Mouse (Mus musculus): Measurements from ENCODE around the gene Olfr1425. TPM values are rescaled to one million over a fixed set of nuclear protein-coding genes. Genes with fewer than 3 reads are reported as not detected.
"Not testable (repeated sequence)": the region's sequence is repeated elsewhere in the genome, so short reads cannot be mapped to it uniquely, and the experiment has no call there.

The Olfr1425 gene
- polyA plus RNA-seq, 1 experiment from 2014 or later, result not detected

GRCm38 (mm10) chr19:12067806-12068205 lies 9.7 kb downstream of the Olfr1425 start:
- ATAC-seq (replicated peaks; ENCODE audit: low FRiP score, low TSS enrichment, low read depth); H3K4me2 ChIP-seq (ENCODE audit: low read length); H3K9me3 ChIP-seq (ENCODE audit: control insufficient read depth, low read length); H3K27me3 ChIP-seq (replicated peaks; ENCODE audit: control insufficient read depth, insufficient read depth, low read length); H3K4me3 ChIP-seq (ENCODE audit: low read depth, low read length); H3K36me3 ChIP-seq (ENCODE audit: control insufficient read depth, insufficient read depth, low read length); H3K9ac ChIP-seq (ENCODE audit: low read length); DNase-seq (ENCODE audit: low spot score); H3K27ac ChIP-seq (ENCODE audit: low read depth); H3K4me1 ChIP-seq (replicated peaks; ENCODE audit: control insufficient read depth, insufficient read depth, low read length): not testable (repeated sequence)
- 92% methylated on average over 1 of the region's 1 CpGs for WGBS

GRCm38 (mm10) chr19:12062582-12062981 lies 14.9 kb downstream of the Olfr1425 start, which contains the start of gene Olfr1424:
TSS of gene Olfr1424 (minus strand) at chr19:12062682.
- H3K4me2 ChIP-seq (ENCODE audit: low read length); H3K4me3 ChIP-seq (ENCODE audit: low read depth, low read length); ATAC-seq (replicated peaks; ENCODE audit: low FRiP score, low TSS enrichment, low read depth); H3K9ac ChIP-seq (ENCODE audit: low read length); H3K27me3 ChIP-seq (replicated peaks; ENCODE audit: control insufficient read depth, insufficient read depth, low read length); H3K36me3 ChIP-seq (ENCODE audit: control insufficient read depth, insufficient read depth, low read length); H3K4me1 ChIP-seq (replicated peaks; ENCODE audit: control insufficient read depth, insufficient read depth, low read length); H3K9me3 ChIP-seq (ENCODE audit: control insufficient read depth, low read length); DNase-seq (ENCODE audit: low spot score); H3K27ac ChIP-seq (ENCODE audit: low read depth): not testable (repeated sequence)
- 81% methylated on average over 1 of the region's 1 CpGs for WGBS

- no peak overlapping the region for H3K4me3 ChIP-seq (ENCODE audit: low read depth, low read length)
- no peaks in the 10 kb centered on the region for H3K9me3 ChIP-seq (ENCODE audit: control insufficient read depth, low read length)
- H3K36me3 ChIP-seq (ENCODE audit: control insufficient read depth, insufficient read depth, low read length), result no peaks in the 10 kb centered on the region
- ATAC-seq (replicated peaks; ENCODE audit: low FRiP score, low TSS enrichment, low read depth), result no peak
- DNase-seq (ENCODE audit: low spot score), result no peak
- no peaks in the 10 kb centered on the region for H3K4me1 ChIP-seq (replicated peaks; ENCODE audit: control insufficient read depth, insufficient read depth, low read length)
- H3K9ac ChIP-seq (ENCODE audit: low read length), result no peak overlapping the region
- no peak overlapping the region for H3K27ac ChIP-seq (ENCODE audit: low read depth)
- H3K27me3 ChIP-seq (replicated peaks; ENCODE audit: control insufficient read depth, insufficient read depth, low read length), result no peaks in the 10 kb centered on the region
- 88% methylated on average over 5 of the region's 5 CpGs for WGBS
- H3K4me2 ChIP-seq (ENCODE audit: low read length), result no peak overlapping the region
Measured at GRCm38 (mm10) chr19:12043163-12043562, 34.4 kb downstream of the Olfr1425 start.

- Histone ChIP-seq H3K9ac (ENCODE audit: low read length) (no peak within 1 kb of the TSS), H3K4me3 (ENCODE audit: low read depth, low read length) (no peak within 1 kb of the TSS), H3K27me3 (replicated peaks; ENCODE audit: control insufficient read depth, insufficient read depth, low read length) (no peaks in the 10 kb centered on the region), H3K4me1 (replicated peaks; ENCODE audit: control insufficient read depth, insufficient read depth, low read length) (no peaks in the 10 kb centered on the region), H3K27ac (ENCODE audit: low read depth) (no peak within 1 kb of the TSS), H3K4me2 (ENCODE audit: low read length) (no peak within 1 kb of the TSS), H3K36me3 (ENCODE audit: control insufficient read depth, insufficient read depth, low read length) (no peaks in the 10 kb centered on the region), H3K9me3 (ENCODE audit: control insufficient read depth, low read length) (no peaks in the 10 kb centered on the region)
- WGBS, result 62% methylated on average over 2 of the region's 2 CpGs
- DNase-seq (ENCODE audit: low spot score) (no peak), ATAC-seq (replicated peaks; ENCODE audit: low FRiP score, low TSS enrichment, low read depth) (no peak)
Measured at GRCm38 (mm10) chr19:12041217-12041616, 36.3 kb downstream of the Olfr1425 start, which contains the start of gene Olfr1423. TSS of gene Olfr1423 (minus strand) at chr19:12041317.

- no peak overlapping the region for H3K4me2 ChIP-seq (ENCODE audit: low read length)
- no peak for DNase-seq (ENCODE audit: low spot score)
- H3K4me3 ChIP-seq (ENCODE audit: low read depth, low read length), result no peak overlapping the region
- H3K36me3 ChIP-seq (ENCODE audit: control insufficient read depth, insufficient read depth, low read length), result no peaks in the 10 kb centered on the region
- H3K4me1 ChIP-seq (replicated peaks; ENCODE audit: control insufficient read depth, insufficient read depth, low read length), result no peaks in the 10 kb centered on the region
- no peak for ATAC-seq (replicated peaks; ENCODE audit: low FRiP score, low TSS enrichment, low read depth)
- no peak overlapping the region for H3K27ac ChIP-seq (ENCODE audit: low read depth)
- H3K27me3 ChIP-seq (replicated peaks; ENCODE audit: control insufficient read depth, insufficient read depth, low read length), result no peaks in the 10 kb centered on the region
- H3K9me3 ChIP-seq (ENCODE audit: control insufficient read depth, low read length), result no peaks in the 10 kb centered on the region
- no peak overlapping the region for H3K9ac ChIP-seq (ENCODE audit: low read length)
Measured at GRCm38 (mm10) chr19:12037727-12038126, 39.8 kb downstream of the Olfr1425 start.

- H3K4me1 ChIP-seq (replicated peaks; ENCODE audit: control insufficient read depth, insufficient read depth, low read length), result no peaks in the 10 kb centered on the region
- H3K9ac ChIP-seq (ENCODE audit: low read length), result no peak overlapping the region
- ATAC-seq (replicated peaks; ENCODE audit: low FRiP score, low TSS enrichment, low read depth) (no peak), DNase-seq (ENCODE audit: low spot score) (no peak)
- no peak overlapping the region for H3K27ac ChIP-seq (ENCODE audit: low read depth)
- 91% methylated on average over 2 of the region's 2 CpGs for WGBS
- no peaks in the 10 kb centered on the region for H3K27me3 ChIP-seq (replicated peaks; ENCODE audit: control insufficient read depth, insufficient read depth, low read length)
- no peaks in the 10 kb centered on the region for H3K9me3 ChIP-seq (ENCODE audit: control insufficient read depth, low read length)
- H3K36me3 ChIP-seq (ENCODE audit: control insufficient read depth, insufficient read depth, low read length), result no peaks in the 10 kb centered on the region
- no peak overlapping the region for H3K4me3 ChIP-seq (ENCODE audit: low read depth, low read length)
- no peak overlapping the region for H3K4me2 ChIP-seq (ENCODE audit: low read length)
Measured at GRCm38 (mm10) chr19:12026606-12027005, 50.9 kb downstream of the Olfr1425 start.

- Histone ChIP-seq H3K27ac (ENCODE audit: low read depth) (no peak overlapping the region), H3K27me3 (replicated peaks; ENCODE audit: control insufficient read depth, insufficient read depth, low read length) (no peaks in the 10 kb centered on the region), H3K4me2 (ENCODE audit: low read length) (no peak overlapping the region), H3K4me1 (replicated peaks; ENCODE audit: control insufficient read depth, insufficient read depth, low read length) (no peaks in the 10 kb centered on the region), H3K9ac (ENCODE audit: low read length) (no peak overlapping the region), H3K36me3 (ENCODE audit: control insufficient read depth, insufficient read depth, low read length) (no peaks in the 10 kb centered on the region), H3K4me3 (ENCODE audit: low read depth, low read length) (no peak overlapping the region), H3K9me3 (ENCODE audit: control insufficient read depth, low read length) (no peaks in the 10 kb centered on the region)
- DNase-seq (ENCODE audit: low spot score) (no peak), ATAC-seq (replicated peaks; ENCODE audit: low FRiP score, low TSS enrichment, low read depth) (no peak)
- 85% methylated on average over 3 of the region's 3 CpGs for WGBS
Measured at GRCm38 (mm10) chr19:12025333-12025732, 52.2 kb downstream of the Olfr1425 start.

GRCm38 (mm10) chr19:12024149-12024548 lies 53.4 kb downstream of the Olfr1425 start:
- ATAC-seq (replicated peaks; ENCODE audit: low FRiP score, low TSS enrichment, low read depth), result no peak
- no peaks in the 10 kb centered on the region for H3K4me1 ChIP-seq (replicated peaks; ENCODE audit: control insufficient read depth, insufficient read depth, low read length)
- WGBS, result 82% methylated on average over 4 of the region's 4 CpGs
- no peak overlapping the region for H3K4me2 ChIP-seq (ENCODE audit: low read length)
- no peaks in the 10 kb centered on the region for H3K9me3 ChIP-seq (ENCODE audit: control insufficient read depth, low read length)
- H3K9ac ChIP-seq (ENCODE audit: low read length), result no peak overlapping the region
- H3K4me3 ChIP-seq (ENCODE audit: low read depth, low read length), result no peak overlapping the region
- H3K36me3 ChIP-seq (ENCODE audit: control insufficient read depth, insufficient read depth, low read length), result no peaks in the 10 kb centered on the region
- no peak overlapping the region for H3K27ac ChIP-seq (ENCODE audit: low read depth)
- H3K27me3 ChIP-seq (replicated peaks; ENCODE audit: control insufficient read depth, insufficient read depth, low read length), result no peaks in the 10 kb centered on the region
- DNase-seq (ENCODE audit: low spot score), result no peak
